Mouse (Mus musculus): Measurements from ENCODE around the gene Ttc6. TPM values are rescaled to one million over a fixed set of nuclear protein-coding genes. Genes with fewer than 3 reads are reported as not detected.

The Ttc6 gene
- polyA plus RNA-seq, 1 experiment from 2014 or later = 0.43 TPM

GRCm38 (mm10) chr12:57622030-57622429, 58.1 kb downstream of the Ttc6 start:
- Histone ChIP-seq H3K4me1 (replicated peaks; ENCODE audit: control insufficient read depth, insufficient read depth, low read length) (no peaks in the 10 kb centered on the region), H3K9ac (ENCODE audit: low read depth, low read length) (no peak overlapping the region), H3K4me3 (ENCODE audit: low read depth, low read length) (no peak overlapping the region), H3K9me3 (ENCODE audit: control insufficient read depth) (no peaks in the 10 kb centered on the region), H3K4me2 (replicated peaks; ENCODE audit: low read depth) (no peak overlapping the region), H3K27ac (ENCODE audit: low read depth, low read length) (no peak overlapping the region), H3K27me3 (replicated peaks; ENCODE audit: control insufficient read depth, insufficient read depth, low read length) (0 out of 2 replicates have a peak, but pooled peaks cover 7% of the 10 kb centered on the region), H3K36me3 (ENCODE audit: control insufficient read depth, insufficient read depth) (no peaks in the 10 kb centered on the region)
- 79% methylated on average over 5 of the region's 5 CpGs for WGBS
- ATAC-seq = no peak
- peak; percentile 35 for TF ChIP-seq CTCF (IDR thresholded peaks at IDR 0.05; ENCODE audit: low read depth)

GRCm38 (mm10) chr12:57623264-57623663, 59.4 kb downstream of the Ttc6 start:
- H3K9ac ChIP-seq (ENCODE audit: low read depth, low read length) = no peak overlapping the region
- WGBS = 20% methylated on average over 7 of the region's 7 CpGs
- no peak overlapping the region for H3K27ac ChIP-seq (ENCODE audit: low read depth, low read length)
- 0 out of 2 replicates have a peak, but pooled peaks cover 7% of the 10 kb centered on the region for H3K27me3 ChIP-seq (replicated peaks; ENCODE audit: control insufficient read depth, insufficient read depth, low read length)
- H3K4me2 ChIP-seq (replicated peaks; ENCODE audit: low read depth) = peak overlapping the region; percentile 39
- no peak overlapping the region for H3K4me3 ChIP-seq (ENCODE audit: low read depth, low read length)
- no peaks in the 10 kb centered on the region for H3K9me3 ChIP-seq (ENCODE audit: control insufficient read depth)
- no peaks in the 10 kb centered on the region for H3K4me1 ChIP-seq (replicated peaks; ENCODE audit: control insufficient read depth, insufficient read depth, low read length)
- no peaks in the 10 kb centered on the region for H3K36me3 ChIP-seq (ENCODE audit: control insufficient read depth, insufficient read depth)
- no peak for TF ChIP-seq CTCF (IDR thresholded peaks at IDR 0.05; ENCODE audit: low read depth)
- ATAC-seq = no peak

- Histone ChIP-seq H3K36me3 (ENCODE audit: control insufficient read depth, insufficient read depth) (no peaks in the 10 kb centered on the region), H3K9me3 (ENCODE audit: control insufficient read depth) (no peaks in the 10 kb centered on the region), H3K9ac (ENCODE audit: low read depth, low read length) (no peak overlapping the region), H3K4me3 (ENCODE audit: low read depth, low read length) (no peak overlapping the region), H3K27ac (ENCODE audit: low read depth, low read length) (no peak overlapping the region), H3K4me1 (replicated peaks; ENCODE audit: control insufficient read depth, insufficient read depth, low read length) (no peaks in the 10 kb centered on the region), H3K27me3 (replicated peaks; ENCODE audit: control insufficient read depth, insufficient read depth, low read length) (0 out of 2 replicates have a peak, but pooled peaks cover 7% of the 10 kb centered on the region), H3K4me2 (replicated peaks; ENCODE audit: low read depth) (no peak overlapping the region)
- TF ChIP-seq CTCF (IDR thresholded peaks at IDR 0.05; ENCODE audit: low read depth) = no peak
- ATAC-seq = no peak
- WGBS = 47% methylated on average over 4 of the region's 4 CpGs
Measured at GRCm38 (mm10) chr12:57624011-57624608, 60.2 kb downstream of the Ttc6 start.

GRCm38 (mm10) chr12:57650011-57650410, 86.1 kb downstream of the Ttc6 start:
- TF ChIP-seq CTCF (IDR thresholded peaks at IDR 0.05; ENCODE audit: low read depth) = no peak
- no peaks in the 10 kb centered on the region for H3K27me3 ChIP-seq (replicated peaks; ENCODE audit: control insufficient read depth, insufficient read depth, low read length)
- H3K4me1 ChIP-seq (replicated peaks; ENCODE audit: control insufficient read depth, insufficient read depth, low read length) = no peaks in the 10 kb centered on the region
- no peak overlapping the region for H3K4me3 ChIP-seq (ENCODE audit: low read depth, low read length)
- H3K9ac ChIP-seq (ENCODE audit: low read depth, low read length) = no peak overlapping the region
- no peaks in the 10 kb centered on the region for H3K36me3 ChIP-seq (ENCODE audit: control insufficient read depth, insufficient read depth)
- WGBS = 78% methylated on average over 4 of the region's 4 CpGs
- no peak overlapping the region for H3K4me2 ChIP-seq (replicated peaks; ENCODE audit: low read depth)
- H3K9me3 ChIP-seq (ENCODE audit: control insufficient read depth) = no peaks in the 10 kb centered on the region
- no peak for ATAC-seq
- H3K27ac ChIP-seq (ENCODE audit: low read depth, low read length) = no peak overlapping the region

- Histone ChIP-seq H3K27ac (ENCODE audit: low read depth, low read length) (no peak overlapping the region), H3K36me3 (ENCODE audit: control insufficient read depth, insufficient read depth) (no peaks in the 10 kb centered on the region), H3K9me3 (ENCODE audit: control insufficient read depth) (no peaks in the 10 kb centered on the region), H3K4me3 (ENCODE audit: low read depth, low read length) (no peak overlapping the region), H3K4me2 (replicated peaks; ENCODE audit: low read depth) (no peak overlapping the region), H3K27me3 (replicated peaks; ENCODE audit: control insufficient read depth, insufficient read depth, low read length) (no peaks in the 10 kb centered on the region), H3K4me1 (replicated peaks; ENCODE audit: control insufficient read depth, insufficient read depth, low read length) (no peaks in the 10 kb centered on the region), H3K9ac (ENCODE audit: low read depth, low read length) (no peak overlapping the region)
- no peak for ATAC-seq
- no peak for TF ChIP-seq CTCF (IDR thresholded peaks at IDR 0.05; ENCODE audit: low read depth)
- WGBS = 63% methylated on average over 8 of the region's 8 CpGs
Measured at GRCm38 (mm10) chr12:57650677-57651076, 86.8 kb downstream of the Ttc6 start.

- peak overlapping the region; percentile 40 for H3K4me2 ChIP-seq (replicated peaks; ENCODE audit: low read depth)
- no peaks in the 10 kb centered on the region for H3K4me1 ChIP-seq (replicated peaks; ENCODE audit: control insufficient read depth, insufficient read depth, low read length)
- WGBS = 30% methylated on average over 10 of the region's 10 CpGs
- no peak overlapping the region for H3K27ac ChIP-seq (ENCODE audit: low read depth, low read length)
- ATAC-seq = peak; percentile 60
- TF ChIP-seq CTCF (IDR thresholded peaks at IDR 0.05; ENCODE audit: low read depth) = no peak
- no peaks in the 10 kb centered on the region for H3K36me3 ChIP-seq (ENCODE audit: control insufficient read depth, insufficient read depth)
- no peak overlapping the region for H3K4me3 ChIP-seq (ENCODE audit: low read depth, low read length)
- no peak overlapping the region for H3K9ac ChIP-seq (ENCODE audit: low read depth, low read length)
- no peaks in the 10 kb centered on the region for H3K9me3 ChIP-seq (ENCODE audit: control insufficient read depth)
- H3K27me3 ChIP-seq (replicated peaks; ENCODE audit: control insufficient read depth, insufficient read depth, low read length) = no peaks in the 10 kb centered on the region
Measured at GRCm38 (mm10) chr12:57662986-57663674, 99.2 kb downstream of the Ttc6 start.

All from intestine, postnatal 0 days (tissue).